Comparison of ENCODE assay signal across 10 mouse cellular contexts in the genomic region with DNA sequence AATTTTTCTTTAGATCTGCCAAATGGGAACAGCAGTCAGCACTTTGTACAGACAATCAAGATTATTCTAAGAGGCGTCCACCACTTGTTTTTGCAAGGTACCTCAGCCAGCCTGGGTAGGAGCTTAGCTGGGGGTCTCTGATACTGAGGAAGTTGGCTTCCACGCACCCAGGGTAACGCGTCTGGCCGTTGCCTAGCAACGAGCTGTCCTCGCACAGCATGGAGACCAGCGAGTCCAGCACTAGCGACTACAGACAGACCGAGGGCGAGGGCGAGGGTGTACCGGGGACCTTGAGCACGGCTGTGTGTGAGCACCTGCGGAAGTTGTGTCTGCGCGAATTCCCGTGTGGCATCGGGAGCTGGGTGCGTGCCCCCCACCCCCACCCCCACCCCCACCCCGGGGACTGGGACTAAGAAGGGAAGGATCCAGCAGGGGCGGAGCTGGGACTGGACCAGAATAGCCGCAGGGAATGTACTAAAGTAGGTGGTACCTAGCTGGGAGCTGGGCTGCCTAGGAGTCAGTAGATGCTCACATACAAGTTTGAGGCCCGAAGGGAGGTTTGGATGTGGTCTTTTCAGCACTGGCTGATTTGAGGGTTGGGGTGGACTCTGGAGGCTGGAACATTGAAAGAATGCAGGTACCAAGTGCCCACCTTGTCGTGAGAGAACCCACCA. TPM values are rescaled to one million over a fixed set of nuclear protein-coding genes. Genes with fewer than 3 reads are reported as not detected.
DNase-seq lines count a peak whose midpoint lies in the region; ATAC-seq and TF ChIP-seq lines count a peak whose summit lies in the region.
"Had no signal": no experiment of that assay in that cellular context is flagged by ENCODE, and none has a peak within 500 bp of the region (broad histone marks: within the 10 kb centered on the region; RNA-seq: fewer than 3 reads in every experiment).

Lrrc43 (plus strand) TSS at position 194 of the 674 bp plus-strand sequence.
Il31 (minus strand) TSS at position 378 of the 674 bp plus-strand sequence.

- 0 out of 2 replicates have a peak within 1 kb of the TSS, but pooled peaks have one; percentile 14 for H3K4me3 ChIP-seq in lung, embryonic 16.5 days (ENCODE audit: low read length)
- H3K4me3 ChIP-seq in forebrain, embryonic 11.5 days (ENCODE audit: low read depth, low read length): peak within 1 kb of the TSS; percentile 22
- H3K4me3 ChIP-seq in intestine, postnatal 0 days (ENCODE audit: low read depth, low read length): no peak within 1 kb of the TSS
- 0 out of 2 replicates have a peak within 1 kb of the TSS, but pooled peaks have one; percentile 17 for H3K4me3 ChIP-seq in olfactory bulb, adult 2 months (ENCODE audit: insufficient read depth, low read depth, low read length)

- 7% methylated on average over 25 of the region's 25 CpGs for WGBS in lung, embryonic 16.5 days
- WGBS in forebrain, embryonic 11.5 days: 6% methylated on average over 25 of the region's 25 CpGs
- 9% methylated on average over 25 of the region's 25 CpGs for WGBS in intestine, postnatal 0 days
- WGBS in olfactory bulb, adult 2 months: 10% methylated on average over 25 of the region's 25 CpGs

- no peaks in the 10 kb centered on the region for H3K36me3 ChIP-seq in lung, embryonic 16.5 days (ENCODE audit: control insufficient read depth, insufficient read depth, low read length)
- no peaks in the 10 kb centered on the region for H3K36me3 ChIP-seq in forebrain, embryonic 11.5 days (ENCODE audit: control insufficient read depth, insufficient read depth, low read length)
- no peaks in the 10 kb centered on the region for H3K36me3 ChIP-seq in intestine, postnatal 0 days (ENCODE audit: control insufficient read depth, insufficient read depth)

- no peak within 1 kb of the TSS for H3K9ac ChIP-seq in lung, embryonic 16.5 days (ENCODE audit: low read length)
- H3K9ac ChIP-seq in forebrain, embryonic 11.5 days (ENCODE audit: low read length): no peak within 1 kb of the TSS
- no peak within 1 kb of the TSS for H3K9ac ChIP-seq in intestine, postnatal 0 days (ENCODE audit: low read depth, low read length)

- peak within 1 kb of the TSS; percentile 42 for H3K4me2 ChIP-seq in lung, embryonic 16.5 days (ENCODE audit: low read depth, low read length)
- H3K4me2 ChIP-seq in forebrain, embryonic 11.5 days (ENCODE audit: low read depth, low read length, severe bottlenecking): peak within 1 kb of the TSS; percentile 52
- H3K4me2 ChIP-seq in intestine, postnatal 0 days (replicated peaks; ENCODE audit: low read depth): 0 out of 2 replicates have a peak within 1 kb of the TSS, but pooled peaks have one; percentile 18

- H3K27me3 ChIP-seq in lung, embryonic 16.5 days (ENCODE audit: control insufficient read depth, insufficient read depth, low read depth, low read length): no peaks in the 10 kb centered on the region
- no peaks in the 10 kb centered on the region for H3K27me3 ChIP-seq in forebrain, embryonic 11.5 days (ENCODE audit: control insufficient read depth, insufficient read depth, low read length)
- H3K27me3 ChIP-seq in intestine, postnatal 0 days (replicated peaks; ENCODE audit: control insufficient read depth, insufficient read depth, low read length): no peaks in the 10 kb centered on the region

- H3K27ac ChIP-seq in lung, embryonic 16.5 days (ENCODE audit: low read length): no peak within 1 kb of the TSS
- H3K27ac ChIP-seq in forebrain, embryonic 11.5 days (ENCODE audit: low read depth, low read length): no peak within 1 kb of the TSS
- H3K27ac ChIP-seq in intestine, postnatal 0 days (ENCODE audit: low read depth, low read length): no peak within 1 kb of the TSS
- H3K27ac ChIP-seq in olfactory bulb, adult 2 months (ENCODE audit: insufficient read depth, low read depth, low read length): no peak within 1 kb of the TSS

- H3K9me3 ChIP-seq in lung, embryonic 16.5 days (ENCODE audit: control insufficient read depth, low read length): no peaks in the 10 kb centered on the region
- H3K9me3 ChIP-seq in forebrain, embryonic 11.5 days (ENCODE audit: control insufficient read depth, low read length): no peaks in the 10 kb centered on the region
- no peaks in the 10 kb centered on the region for H3K9me3 ChIP-seq in intestine, postnatal 0 days (ENCODE audit: control insufficient read depth)

- ATAC-seq in lung, embryonic 16.5 days (ENCODE audit: low read depth): no peak
- ATAC-seq in forebrain, embryonic 11.5 days (replicated peaks; ENCODE audit: low FRiP score): peak; percentile 49; the same call in 1 of the 2 replicates
- no peak for ATAC-seq in intestine, postnatal 0 days
- ATAC-seq in CD4-positive, CD25-positive, alpha-beta regulatory T cell, adult 4 months: no peak

- DNase-seq in lung, adult 18-20 months: no peak
- peak; percentile 71 for DNase-seq in forebrain, embryonic 11.5 days (ENCODE audit: low spot score)
- DNase-seq in T-cell, adult 2 months (ENCODE audit: low spot score): no peak
- DNase-seq in left cerebral cortex, adult 11 months (ENCODE audit: low spot score): no peak
- DNase-seq: kidney, adult 9 months; right cerebral cortex, postnatal 25 days had no signal

- H3K4me1 ChIP-seq in lung, embryonic 16.5 days (replicated peaks; ENCODE audit: control insufficient read depth, insufficient read depth, low read length): no peaks in the 10 kb centered on the region; the same call in 1 of the 2 replicates
- peaks cover 6% of the 10 kb centered on the region; the same call in 1 of the 2 replicates for H3K4me1 ChIP-seq in forebrain, embryonic 11.5 days (replicated peaks; ENCODE audit: control insufficient read depth, insufficient read depth, low read length)
- H3K4me1 ChIP-seq in intestine, postnatal 0 days (replicated peaks; ENCODE audit: control insufficient read depth, insufficient read depth, low read length): no peaks in the 10 kb centered on the region
- H3K4me1 ChIP-seq in olfactory bulb, adult 2 months (ENCODE audit: control insufficient read depth, insufficient read depth, low read length): peaks cover 8% of the 10 kb centered on the region

- no peak for TF ChIP-seq POLR2A in olfactory bulb, adult 2 months (IDR thresholded peaks at IDR 0.05; ENCODE audit: insufficient read depth, low read depth, low read length)

- no peak for TF ChIP-seq CTCF in intestine, postnatal 0 days (IDR thresholded peaks at IDR 0.05; ENCODE audit: low read depth)
- no peak for TF ChIP-seq CTCF in olfactory bulb, adult 2 months (IDR thresholded peaks at IDR 0.05; ENCODE audit: insufficient read depth, low read depth, low read length)

RNA-seq across cellular contexts. Expression of gene Lrrc43, which starts in this region (rescaled TPM):
- polyA plus RNA-seq in lung, embryonic 16.5 days (2015; fragmentation: Nextera tagmentation; extraction: Ambion mirVana): 1.5 and 1.7 TPM in 2 replicates
- polyA plus RNA-seq in forebrain, embryonic 11.5 days (2014; fragmentation: Nextera tagmentation; extraction: Ambion mirVana): not detected in 2 replicates
- polyA plus RNA-seq in intestine, postnatal 0 days (2015; fragmentation: Nextera tagmentation; extraction: Ambion mirVana): not detected in 2 replicates
- not detected in 2 replicates for polyA plus RNA-seq in olfactory bulb, adult 2 months (2012; ENCODE audit: insufficient read depth, insufficient read length, low replicate concordance, missing spikeins)
- not detected for polyA plus RNA-seq in CD4-positive, CD25-positive, alpha-beta regulatory T cell, adult 4 months (2017; shearing (Covaris generic))

RNA-seq across cellular contexts. Expression of gene Il31, which starts in this region (rescaled TPM):
- not detected in 2 replicates for polyA plus RNA-seq in lung, embryonic 16.5 days (2015; fragmentation: Nextera tagmentation; extraction: Ambion mirVana)
- not detected in 2 replicates for polyA plus RNA-seq in forebrain, embryonic 11.5 days (2014; fragmentation: Nextera tagmentation; extraction: Ambion mirVana)
- polyA plus RNA-seq in intestine, postnatal 0 days (2015; fragmentation: Nextera tagmentation; extraction: Ambion mirVana): not detected in 2 replicates
- not detected in 2 replicates for polyA plus RNA-seq in olfactory bulb, adult 2 months (2012; ENCODE audit: insufficient read depth, insufficient read length, low replicate concordance, missing spikeins)
- not detected for polyA plus RNA-seq in CD4-positive, CD25-positive, alpha-beta regulatory T cell, adult 4 months (2017; shearing (Covaris generic))

Comparison
In these comparisons a context has a peak if more than half of its experiments do, and no peak if none do; other contexts are left out.
1. Peak in DNase-seq, ATAC-seq, H3K4me3 ChIP-seq and H3K4me2 ChIP-seq in forebrain, embryonic 11.5 days; RNA of the genes that start here not detected or under 1 TPM.